In the genomic region with DNA sequence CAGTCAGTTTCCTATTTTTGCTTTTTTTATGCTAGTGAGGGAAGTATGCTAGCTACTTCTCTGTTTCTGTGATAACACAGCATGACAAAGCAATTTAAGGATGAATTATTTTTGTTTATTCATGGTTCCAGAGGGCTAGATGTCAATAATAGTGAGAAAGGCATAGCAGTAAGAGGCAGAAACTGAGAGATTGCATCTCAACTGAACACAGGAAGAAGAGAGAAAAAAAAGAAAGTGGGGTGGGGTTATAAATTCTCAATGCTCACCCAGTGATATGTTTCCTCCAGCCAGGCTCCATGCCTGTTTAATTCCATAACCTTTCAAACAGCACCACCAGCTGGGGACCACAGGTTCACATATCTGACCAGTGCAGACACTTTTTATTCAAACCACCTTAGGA, we compare ENCODE assay signal across 11 mouse cellular contexts. TPM values are rescaled to one million over a fixed set of nuclear protein-coding genes. Genes with fewer than 3 reads are reported as not detected.
DNase-seq lines count a peak whose midpoint lies in the region; ATAC-seq and TF ChIP-seq lines count a peak whose summit lies in the region.
"Had no signal": no experiment of that assay in that cellular context is flagged by ENCODE, and none has a peak within 500 bp of the region (broad histone marks: within the 10 kb centered on the region; RNA-seq: fewer than 3 reads in every experiment).

No protein-coding gene starts in this region.

- no peak overlapping the region for H3K4me3 ChIP-seq in heart, adult 2 months
- no peak overlapping the region for H3K4me3 ChIP-seq in cerebellum, adult 2 months (replicated peaks; ENCODE audit: insufficient read depth, low read depth, low read length)
- H3K4me3 ChIP-seq in liver, embryonic 16.5 days (ENCODE audit: low read depth, low read length) = no peak overlapping the region
- H3K4me3 ChIP-seq: heart, embryonic 13.5 days; lung, embryonic 15.5 days had no signal

- H3K4me1 ChIP-seq in heart, adult 2 months (ENCODE audit: control insufficient read depth, insufficient read depth, low read length) = no peaks in the 10 kb centered on the region
- H3K4me1 ChIP-seq in cerebellum, adult 2 months (ENCODE audit: control insufficient read depth, insufficient read depth, low read length) = no peaks in the 10 kb centered on the region
- peaks cover 26% of the 10 kb centered on the region for H3K4me1 ChIP-seq in liver, embryonic 16.5 days (ENCODE audit: control insufficient read depth, low read depth, low read length)
- H3K4me1 ChIP-seq: lung, embryonic 15.5 days had no signal

- TF ChIP-seq EP300 in heart, adult 2 months (IDR thresholded peaks at IDR 0.05; ENCODE audit: insufficient read depth, low read depth, low read length) = no peak

- no peak overlapping the region for H3K9ac ChIP-seq in heart, adult 2 months (ENCODE audit: low read depth, low read length)
- no peak overlapping the region for H3K9ac ChIP-seq in liver, embryonic 16.5 days (ENCODE audit: low read depth, low read length)
- H3K9ac ChIP-seq: heart, embryonic 13.5 days; lung, embryonic 15.5 days had no signal

- no peaks in the 10 kb centered on the region for H3K36me3 ChIP-seq in heart, adult 2 months (ENCODE audit: control insufficient read depth, insufficient read depth, low read length)
- H3K36me3 ChIP-seq in liver, embryonic 16.5 days (ENCODE audit: control insufficient read depth, insufficient read depth) = no peaks in the 10 kb centered on the region
- H3K36me3 ChIP-seq: heart, embryonic 13.5 days; lung, embryonic 15.5 days had no signal

- intact Hi-C loops in heart, adult 2 months (cut with DNase I) = loop anchor here (5.0 kb wide), 1 partner anchor 249 kb away; no protein-coding TSS in a partner anchor
- intact Hi-C loops in heart, postnatal 25 days (cut with DNase I) = loop anchor here (5.0 kb wide), 1 partner anchor 249 kb away; no protein-coding TSS in a partner anchor

- no peaks in the 10 kb centered on the region for H3K27me3 ChIP-seq in heart, adult 2 months (ENCODE audit: control insufficient read depth, insufficient read depth, low read length)
- H3K27me3 ChIP-seq in cerebellum, adult 2 months (ENCODE audit: control insufficient read depth, insufficient read depth, low read length) = no peaks in the 10 kb centered on the region
- no peaks in the 10 kb centered on the region for H3K27me3 ChIP-seq in liver, embryonic 16.5 days (ENCODE audit: control insufficient read depth, insufficient read depth, low read depth, low read length)
- H3K27me3 ChIP-seq: heart, embryonic 13.5 days; lung, embryonic 15.5 days had no signal

- no peak for TF ChIP-seq POLR2A in heart, adult 2 months (IDR thresholded peaks at IDR 0.05; ENCODE audit: insufficient read depth, low read depth, low read length)
- no peak for TF ChIP-seq POLR2A in cerebellum, adult 2 months (IDR thresholded peaks at IDR 0.05; ENCODE audit: borderline replicate concordance, insufficient read depth, low read length)

- peak; percentile 52 for TF ChIP-seq CTCF in heart, adult 2 months (IDR thresholded peaks at IDR 0.05)
- peak; percentile 54; the same call in 1 of the 2 replicates for TF ChIP-seq CTCF in cerebellum, adult 2 months (IDR thresholded peaks at IDR 0.05; ENCODE audit: borderline replicate concordance, insufficient read depth, low read depth, low read length)

- H3K4me2 ChIP-seq in liver, embryonic 16.5 days (ENCODE audit: low read depth, low read length) = no peak overlapping the region
- H3K4me2 ChIP-seq: heart, embryonic 13.5 days; lung, embryonic 15.5 days had no signal

- ATAC-seq in liver, embryonic 16.5 days (ENCODE audit: low read depth) = peak; percentile 49
- ATAC-seq in CD4-positive, CD25-positive, alpha-beta regulatory T cell, adult 4 months = no peak

- H3K27ac ChIP-seq in heart, adult 2 months = no peak overlapping the region
- no peak overlapping the region for H3K27ac ChIP-seq in cerebellum, adult 2 months (ENCODE audit: insufficient read depth, low read length)
- peak overlapping the region; percentile 53 for H3K27ac ChIP-seq in liver, embryonic 16.5 days (ENCODE audit: low read length)
- H3K27ac ChIP-seq: heart, embryonic 13.5 days; lung, embryonic 15.5 days had no signal

- H3K79me2 ChIP-seq in heart, adult 2 months (replicated peaks; ENCODE audit: control insufficient read depth, insufficient read depth, low read length) = no peaks in the 10 kb centered on the region

- no peaks in the 10 kb centered on the region for H3K9me3 ChIP-seq in liver, embryonic 16.5 days (replicated peaks; ENCODE audit: control insufficient read depth, low read length)
- H3K9me3 ChIP-seq: heart, embryonic 13.5 days; lung, embryonic 15.5 days had no signal

- no peak for DNase-seq in heart, adult 2 months
- DNase-seq in heart, postnatal 25 days (ENCODE audit: low spot score) = no peak
- peak; percentile 7 for DNase-seq in A20 (ENCODE audit: low read depth, low spot score)
- peak; percentile 20 to 23 for DNase-seq in cerebellum, adult 2 months
- peak; percentile 6 to 23 for DNase-seq in frontal cortex, postnatal 36 days (ENCODE audit: low spot score in 2 of 2)
- DNase-seq in thymus, postnatal 36 days = no peak

RNA-seq across cellular contexts. Expression of a gene that starts 6.6 kb away (rescaled TPM):
- total RNA-seq in heart, adult 2 months (2021) = 1 to 10 TPM; 6.8 to 7.5 TPM
- polyA plus RNA-seq in heart, adult 2 months (2012; rRNA removed) = 2.4 and 3.5 TPM in 2 replicates
- 1 to 10 TPM; 5.8 to 6.5 TPM for total RNA-seq in heart, postnatal 25 days (2021)
- 0.03 TPM in 1 of 2 replicates, not detected in the other for polyA plus RNA-seq in cerebellum, adult 2 months (2012; rRNA removed)
- polyA plus RNA-seq in liver, embryonic 16.5 days (2015; fragmentation: Nextera tagmentation; extraction: Ambion mirVana) = 4.3 and 4.4 TPM in 2 replicates
- polyA plus RNA-seq in CD4-positive, CD25-positive, alpha-beta regulatory T cell, adult 4 months (2017; shearing (Covaris generic)) = not detected
- total RNA-seq: ES-E14 had no signal

Comparison
In these comparisons a context has a peak if more than half of its experiments do, and no peak if none do; other contexts are left out.
1. DNase-seq: peak in A20 (single experiment), cerebellum, adult 2 months (2 of 2) and frontal cortex, postnatal 36 days (2 of 2); none in heart, adult 2 months (0 of 2), heart, postnatal 25 days (single experiment) and thymus, postnatal 36 days (0 of 2).